Mouse (Mus musculus) small intestine, adult 10 weeks (tissue): ENCODE measurements around the gene Rab11fip4. TPM values are rescaled to one million over a fixed set of nuclear protein-coding genes. Genes with fewer than 3 reads are reported as not detected.

Source experiments
- polyA plus RNA-seq: library from polyadenylated mRNA; stranded (reverse); fragments of 350-450 nt; fragmentation: Illumina TruSeq; extraction: RNeasy Lipid Tissue Mini Kit (QIAGEN cat#74804); gene quantifications from one replicate; pipeline ENCODE4 v1.2.3, GENCODE M21; 2014; ENCODE audit warnings: low replicate concordance

The Rab11fip4 gene
- 2.5 TPM for polyA plus RNA-seq

GRCm38 (mm10) chr11:79590664-79591590, at the start of gene Rab11fip4:
Gene Rab11fip4 (plus strand): TSS chr11:79591212.

Other genes with a start within 250 kb of the Rab11fip4 start
- 0.74 TPM for gene Omg, start 87.1 kb upstream of the Rab11fip4 start, polyA plus RNA-seq
- 32.0 TPM for gene Evi2b, start 67.5 kb upstream of the Rab11fip4 start, polyA plus RNA-seq
- 2.1 TPM for gene Evi2, start 60.6 kb upstream of the Rab11fip4 start, polyA plus RNA-seq
- 18.7 TPM for gene Evi2a, start 60.6 kb upstream of the Rab11fip4 start, polyA plus RNA-seq